ENCODE assay signal across 14 mouse cellular contexts in genomic region chr8:48489936-48490634, GRCm38 (mm10).
DNase-seq lines count a peak whose midpoint lies in the region; ATAC-seq and TF ChIP-seq lines count a peak whose summit lies in the region.
"Had no signal": no experiment of that assay in that cellular context is flagged by ENCODE, and none has a peak within 500 bp of the region (broad histone marks: within the 10 kb centered on the region; RNA-seq: fewer than 3 reads in every experiment).

No protein-coding gene starts in this region.

- H3K9ac ChIP-seq in embryonic facial prominence, embryonic 11.5 days (replicated peaks; ENCODE audit: low read length): no peak overlapping the region
- H3K9ac ChIP-seq in forebrain, postnatal 0 days: no peak overlapping the region
- H3K9ac ChIP-seq in neural tube, embryonic 15.5 days (replicated peaks): no peak overlapping the region
- H3K9ac ChIP-seq: hindbrain, embryonic 15.5 days had no signal

- no peak overlapping the region for H3K4me2 ChIP-seq in embryonic facial prominence, embryonic 11.5 days (ENCODE audit: low read depth, low read length)
- peak overlapping the region; percentile 13; the same call in 1 of the 2 replicates for H3K4me2 ChIP-seq in forebrain, postnatal 0 days (ENCODE audit: low read depth)
- H3K4me2 ChIP-seq in neural tube, embryonic 15.5 days: no peak overlapping the region
- H3K4me2 ChIP-seq: hindbrain, embryonic 15.5 days had no signal

- no peak for ATAC-seq in embryonic facial prominence, embryonic 11.5 days (replicated peaks; ENCODE audit: insufficient number of reproducible peaks, low FRiP score, low TSS enrichment, low read depth)
- ATAC-seq in forebrain, postnatal 0 days: peak; percentile 68
- ATAC-seq in neural tube, embryonic 15.5 days (ENCODE audit: low FRiP score): peak; percentile 47; the same call in 1 of the 2 replicates

- 84% methylated on average over 18 of the region's 18 CpGs for WGBS in embryonic facial prominence, embryonic 11.5 days
- 89% methylated on average over 18 of the region's 18 CpGs for WGBS in embryonic facial prominence, embryonic 10.5 days
- WGBS in forebrain, postnatal 0 days: 44% methylated on average over 18 of the region's 18 CpGs
- WGBS in neural tube, embryonic 15.5 days: 74% methylated on average over 18 of the region's 18 CpGs

- H3K4me1 ChIP-seq in embryonic facial prominence, embryonic 11.5 days (ENCODE audit: control insufficient read depth, insufficient read depth, low read length): no peaks in the 10 kb centered on the region
- peaks cover 25% of the 10 kb centered on the region for H3K4me1 ChIP-seq in embryonic facial prominence, embryonic 10.5 days
- H3K4me1 ChIP-seq in forebrain, postnatal 0 days (ENCODE audit: insufficient read depth): peaks cover 9% of the 10 kb centered on the region; the same call in 1 of the 2 replicates
- peaks cover 14% of the 10 kb centered on the region; the same call in 1 of the 2 replicates for H3K4me1 ChIP-seq in neural tube, embryonic 15.5 days

- H3K27me3 ChIP-seq in embryonic facial prominence, embryonic 11.5 days (ENCODE audit: control insufficient read depth, insufficient read depth, low read length): no peaks in the 10 kb centered on the region
- H3K27me3 ChIP-seq in embryonic facial prominence, embryonic 10.5 days (replicated peaks; ENCODE audit: low read depth, poor library complexity, severe bottlenecking): no peaks in the 10 kb centered on the region
- H3K27me3 ChIP-seq in forebrain, postnatal 0 days (ENCODE audit: insufficient read depth, low read length): no peaks in the 10 kb centered on the region
- no peaks in the 10 kb centered on the region for H3K27me3 ChIP-seq in neural tube, embryonic 15.5 days (replicated peaks)
- H3K27me3 ChIP-seq: hindbrain, embryonic 15.5 days had no signal

- peak; percentile 36 for DNase-seq in embryonic facial prominence, embryonic 11.5 days (ENCODE audit: low spot score)
- no peak for DNase-seq in embryonic facial prominence, embryonic 10.5 days (ENCODE audit: low spot score)
- DNase-seq in right cerebral cortex, postnatal 10 days (ENCODE audit: low spot score in 2 of 2): peak; percentile 40 to 46
- no peak for DNase-seq in right cerebral cortex, postnatal 25 days
- peak; percentile 54 for DNase-seq in forebrain, postnatal 0 days
- no peak for DNase-seq in spleen, postnatal 10 days (ENCODE audit: low spot score in 2 of 2)
- DNase-seq in natural killer cell, adult 2 months (ENCODE audit: low spot score in 2 of 2): no peak
- DNase-seq: adrenal gland, adult 8-10 months; cerebellum, postnatal 25 days; lung, adult 2 months; retina, postnatal 1 day; thymus, postnatal 4 days had no signal

- H3K4me3 ChIP-seq in embryonic facial prominence, embryonic 11.5 days (ENCODE audit: low read depth, low read length): no peak overlapping the region
- no peak overlapping the region for H3K4me3 ChIP-seq in embryonic facial prominence, embryonic 10.5 days
- H3K4me3 ChIP-seq in forebrain, postnatal 0 days (ENCODE audit: low read depth, low read length): no peak overlapping the region
- no peak overlapping the region for H3K4me3 ChIP-seq in neural tube, embryonic 15.5 days (replicated peaks)
- H3K4me3 ChIP-seq: hindbrain, embryonic 15.5 days had no signal

- H3K27ac ChIP-seq in embryonic facial prominence, embryonic 11.5 days (replicated peaks; ENCODE audit: low read depth, low read length): no peak overlapping the region
- no peak overlapping the region for H3K27ac ChIP-seq in embryonic facial prominence, embryonic 10.5 days (replicated peaks)
- H3K27ac ChIP-seq in forebrain, postnatal 0 days (ENCODE audit: low read depth, low read length): no peak overlapping the region
- H3K27ac ChIP-seq in neural tube, embryonic 15.5 days (replicated peaks): no peak overlapping the region
- H3K27ac ChIP-seq: hindbrain, embryonic 15.5 days had no signal

- TF ChIP-seq CTCF in forebrain, postnatal 0 days (IDR thresholded peaks at IDR 0.05; ENCODE audit: low read depth): no peak

- H3K36me3 ChIP-seq in embryonic facial prominence, embryonic 11.5 days (replicated peaks; ENCODE audit: control insufficient read depth, insufficient read depth, low read depth, low read length): no peaks in the 10 kb centered on the region
- peaks cover 12% of the 10 kb centered on the region for H3K36me3 ChIP-seq in embryonic facial prominence, embryonic 10.5 days (replicated peaks)
- H3K36me3 ChIP-seq in forebrain, postnatal 0 days (ENCODE audit: insufficient read depth): no peaks in the 10 kb centered on the region
- no peaks in the 10 kb centered on the region for H3K36me3 ChIP-seq in neural tube, embryonic 15.5 days
- H3K36me3 ChIP-seq: hindbrain, embryonic 15.5 days had no signal

- no peaks in the 10 kb centered on the region for H3K9me3 ChIP-seq in embryonic facial prominence, embryonic 11.5 days (replicated peaks; ENCODE audit: control insufficient read depth, low read length)
- no peaks in the 10 kb centered on the region for H3K9me3 ChIP-seq in embryonic facial prominence, embryonic 10.5 days
- no peaks in the 10 kb centered on the region for H3K9me3 ChIP-seq in forebrain, postnatal 0 days (ENCODE audit: low read length)
- H3K9me3 ChIP-seq in neural tube, embryonic 15.5 days (replicated peaks): no peaks in the 10 kb centered on the region
- H3K9me3 ChIP-seq: hindbrain, embryonic 15.5 days had no signal

Comparison
In these comparisons a context has a peak if more than half of its experiments do, and no peak if none do; other contexts are left out.
1. DNase-seq: peak in embryonic facial prominence, embryonic 11.5 days (single experiment), right cerebral cortex, postnatal 10 days (2 of 2) and forebrain, postnatal 0 days (single experiment); none in embryonic facial prominence, embryonic 10.5 days (single experiment), right cerebral cortex, postnatal 25 days (single experiment), spleen, postnatal 10 days (0 of 2) and natural killer cell, adult 2 months (0 of 2).